Mouse (Mus musculus) midbrain, embryonic 14.5 days (tissue): ENCODE results near the gene Tifa. TPM values are rescaled to one million over a fixed set of nuclear protein-coding genes. Genes with fewer than 3 reads are reported as not detected.
A peak's percentile ranks its signal among the peaks of the same experiment; 100 is the strongest.

Experiments
- ATAC-seq: fragments of 200-750 bp; cut with Nextera tagmentation; 2 replicates; pipeline ENCODE4 v1.8.0; 2017; ENCODE audit warnings: moderate number of reproducible peaks, moderate library complexity; ENCODE audit not compliant: low FRiP score, low TSS enrichment
- DNase-seq: peaks from one replicate; pipeline ENCODE4 v3.0.0-alpha.2; 2015
- H3K27ac ChIP-seq: fragments of 300-500 bp; sonication (generic); replicated peaks from 2 replicates; pipeline ENCODE4 v1.5.1; 2014; ENCODE audit warnings: mild to moderate bottlenecking, low read depth, low read length, moderate library complexity
- H3K27me3 ChIP-seq: fragments of 300-500 bp; sonication (generic); 2 replicates; pipeline ENCODE4 v1.6.1; 2014; ENCODE audit warnings: low read length, control low read depth, mixed read lengths; ENCODE audit not compliant: control insufficient read depth, insufficient read depth
- H3K36me3 ChIP-seq: fragments of 300-500 bp; sonication (generic); 2 replicates; pipeline ENCODE4 v1.6.1; 2014; ENCODE audit warnings: low read length, control low read depth; ENCODE audit not compliant: control insufficient read depth, insufficient read depth
- H3K4me1 ChIP-seq: fragments of 300-500 bp; sonication (generic); 2 replicates; pipeline ENCODE4 v1.6.1; 2014; ENCODE audit warnings: mild to moderate bottlenecking, antibody characterized with exemption, low read length, control low read depth; ENCODE audit not compliant: control insufficient read depth, insufficient read depth
- H3K4me2 ChIP-seq: fragments of 300-500 bp; sonication (generic); 2 replicates; pipeline ENCODE4 v1.6.1; 2014; ENCODE audit warnings: mild to moderate bottlenecking, low read length, moderate library complexity
- H3K4me3 ChIP-seq: fragments of 300-500 bp; sonication (generic); replicated peaks from 2 replicates; pipeline ENCODE4 v1.5.1; 2014; ENCODE audit warnings: low read depth, low read length
- H3K9ac ChIP-seq: fragments of 300-500 bp; sonication (generic); replicated peaks from 2 replicates; pipeline ENCODE4 v1.6.1; 2014; ENCODE audit warnings: mild to moderate bottlenecking, low read length, moderate library complexity
- H3K9me3 ChIP-seq: fragments of 300-500 bp; sonication (generic); 2 replicates; pipeline ENCODE4 v1.6.1; 2016; ENCODE audit warnings: low read length, control low read depth, mixed read lengths; ENCODE audit not compliant: control insufficient read depth
- WGBS: fragments of 180-500 bp; shearing (Covaris S2); extraction: QIAGEN DNeasy Blood & Tissue Kit; methylation state at CpG from one replicate; pipeline ENCODE4 v1.1.7; 2014; 5-methylcytosine and 5-hydroxymethylcytosine counted together
- polyA plus RNA-seq: library from polyadenylated mRNA; unstranded; fragments of >200 nt; fragmentation: Nextera tagmentation; extraction: Ambion mirVana; gene quantifications from 2 replicates; pipeline ENCODE4 v1.2.1, GENCODE M21; 2014

Tifa gene
- polyA plus RNA-seq, 1 experiment from 2014 or later = 4.7 TPM

DNA sequence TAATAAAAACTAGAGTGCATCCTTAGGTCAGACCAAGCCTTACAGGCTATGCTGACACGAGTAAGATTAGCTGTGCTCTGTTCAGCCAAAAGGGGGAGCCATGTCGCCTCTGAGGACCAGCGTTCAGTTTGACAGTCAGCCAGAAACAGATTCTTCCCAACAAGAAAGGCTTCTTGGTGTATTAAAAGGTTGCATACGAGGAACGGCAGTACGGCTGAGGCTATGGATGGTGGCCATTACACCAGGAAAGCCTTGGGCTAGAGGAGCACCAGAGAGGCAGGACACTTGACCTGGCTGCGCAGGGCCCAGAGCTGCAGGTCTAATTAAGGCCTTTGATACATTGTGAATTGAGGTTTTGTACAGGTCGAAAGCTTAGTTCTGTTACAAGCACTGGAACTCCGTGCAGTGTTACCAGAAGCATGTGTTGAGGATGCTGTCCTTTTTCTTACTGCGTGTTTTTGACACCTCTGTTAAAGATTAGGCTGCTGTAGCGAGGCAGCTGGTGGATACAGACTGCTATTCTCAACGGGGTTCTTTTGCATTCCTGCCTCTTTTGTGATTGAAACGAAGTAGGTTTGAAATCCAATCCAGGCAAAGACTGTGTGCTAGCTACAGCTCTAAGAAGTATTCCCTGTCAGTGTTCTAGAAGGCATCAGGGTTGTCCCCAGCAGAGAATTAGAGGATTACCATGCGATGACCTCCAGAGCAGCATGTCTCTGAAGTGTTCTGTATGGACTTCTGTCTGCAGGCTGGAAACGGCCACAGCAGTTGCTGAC is 64.0 kb downstream of the Tifa start:
- Histone ChIP-seq H3K9ac (no peak overlapping the region), H3K9me3 (no peaks in the 10 kb centered on the region), H3K36me3 (no peaks in the 10 kb centered on the region), H3K27ac (no peak overlapping the region), H3K4me1 (no peaks in the 10 kb centered on the region), H3K4me2 (peak overlapping the region; percentile 9; the same call in 1 of the 2 replicates), H3K27me3 (no peaks in the 10 kb centered on the region), H3K4me3 (no peak overlapping the region)
- ATAC-seq (peak; percentile 77), DNase-seq (peak; percentile 90)
- WGBS = 11% methylated on average over 15 of the region's 15 CpGs

DNA sequence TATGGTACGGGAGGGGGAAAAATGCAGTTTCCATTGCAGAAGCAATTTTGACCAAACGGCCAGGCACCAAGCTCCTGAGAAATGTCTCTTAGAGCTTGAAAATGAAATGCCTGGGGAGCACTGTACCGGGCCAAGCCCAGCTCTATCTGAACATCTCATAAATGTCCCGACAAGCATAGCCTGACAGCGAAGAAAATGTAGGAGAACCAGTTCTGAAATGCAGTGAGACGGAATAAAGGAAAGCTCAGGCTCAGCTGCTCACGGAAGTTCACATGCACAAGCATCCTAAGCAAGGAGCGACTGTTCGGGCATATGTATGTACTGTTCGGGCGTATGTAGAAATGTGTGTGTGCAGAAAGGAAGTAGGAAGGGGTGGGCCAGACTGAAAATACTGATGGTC is 71.7 kb downstream of the Tifa start:
- no peak overlapping the region for H3K4me3 ChIP-seq
- H3K4me2 ChIP-seq = no peak overlapping the region
- H3K36me3 ChIP-seq = no peaks in the 10 kb centered on the region
- no peaks in the 10 kb centered on the region for H3K27me3 ChIP-seq
- no peak overlapping the region for H3K9ac ChIP-seq
- DNase-seq = no peak
- 0 out of 2 replicates have a peak, but pooled peaks cover 4% of the 10 kb centered on the region for H3K9me3 ChIP-seq
- WGBS = 91% methylated on average over 11 of the region's 11 CpGs
- no peaks in the 10 kb centered on the region for H3K4me1 ChIP-seq
- H3K27ac ChIP-seq = no peak overlapping the region
- ATAC-seq = no peak

DNA sequence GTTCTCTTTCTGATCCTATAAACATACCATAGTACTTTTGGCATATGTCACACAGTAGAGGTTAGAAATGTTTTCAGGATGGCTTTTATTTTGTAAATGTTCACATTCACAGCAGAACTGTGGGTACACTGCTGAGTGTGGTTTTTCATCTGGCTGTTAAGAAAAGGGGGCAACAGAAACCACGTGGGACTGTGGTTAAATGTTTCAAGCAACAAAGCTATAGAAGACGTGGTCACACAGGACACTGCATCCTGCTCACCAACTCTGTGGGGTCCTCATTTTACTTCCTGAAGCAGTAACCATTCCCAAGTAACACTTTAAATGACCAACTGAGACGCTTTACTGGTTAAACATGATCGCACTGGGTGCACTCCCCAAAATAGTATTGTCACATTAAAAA is 72.9 kb downstream of the Tifa start:
- H3K4me1 ChIP-seq = no peaks in the 10 kb centered on the region
- H3K4me2 ChIP-seq = no peak overlapping the region
- H3K9me3 ChIP-seq = 0 out of 2 replicates have a peak, but pooled peaks cover 4% of the 10 kb centered on the region
- no peak overlapping the region for H3K27ac ChIP-seq
- WGBS = 77% methylated on average over 4 of the region's 4 CpGs
- no peak overlapping the region for H3K4me3 ChIP-seq
- no peak for ATAC-seq
- H3K9ac ChIP-seq = no peak overlapping the region
- H3K27me3 ChIP-seq = no peaks in the 10 kb centered on the region
- H3K36me3 ChIP-seq = no peaks in the 10 kb centered on the region
- no peak for DNase-seq

DNA sequence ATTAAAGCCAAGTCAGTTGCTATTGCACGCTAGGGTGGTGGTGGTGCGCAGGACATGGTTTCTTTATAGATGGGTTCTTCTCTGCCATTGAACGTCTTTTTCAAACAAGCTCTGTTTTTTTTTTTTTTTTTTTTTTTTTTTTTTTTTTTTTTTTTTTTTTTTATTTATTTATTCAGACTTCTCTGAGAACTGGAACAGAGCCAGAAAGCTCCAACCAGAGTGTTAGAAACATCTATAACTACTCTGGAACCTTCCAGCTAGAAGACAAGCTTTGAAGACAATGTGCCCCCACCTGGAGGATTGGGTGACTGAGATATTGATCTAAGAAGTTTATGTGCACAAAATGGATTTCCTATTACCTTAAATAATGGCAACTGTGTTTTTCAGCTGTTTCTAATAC is 74.0 kb downstream of the Tifa start:
- Histone ChIP-seq H3K36me3 (no peaks in the 10 kb centered on the region), H3K9me3 (0 out of 2 replicates have a peak, but pooled peaks cover 4% of the 10 kb centered on the region), H3K27me3 (no peaks in the 10 kb centered on the region), H3K4me2 (no peak overlapping the region), H3K4me1 (no peaks in the 10 kb centered on the region), H3K9ac (no peak overlapping the region), H3K4me3 (no peak overlapping the region), H3K27ac (no peak overlapping the region)
- ATAC-seq = no peak
- WGBS = 71% methylated on average over 3 of the region's 3 CpGs
- peak; percentile 25 for DNase-seq

DNA sequence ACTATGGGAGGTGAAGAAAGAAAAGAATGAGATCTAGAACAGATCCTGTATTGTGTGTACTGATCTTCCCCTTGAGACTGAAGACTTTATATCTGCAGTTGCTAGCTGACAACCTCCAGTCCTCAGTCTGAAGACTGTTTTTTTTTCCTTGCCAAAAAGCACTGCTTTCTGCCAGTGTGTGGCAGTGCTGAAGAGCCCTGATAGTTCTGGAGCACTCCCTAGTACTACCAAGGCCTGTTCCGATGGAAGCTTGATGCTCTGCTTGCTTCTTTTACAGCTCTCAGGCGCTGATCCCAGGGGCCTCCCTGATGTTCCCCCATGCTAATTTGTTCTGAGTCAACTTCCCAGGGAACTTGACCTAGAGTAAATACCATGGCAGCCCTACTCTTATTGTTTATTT is 74.6 kb downstream of the Tifa start:
- H3K36me3 ChIP-seq = no peaks in the 10 kb centered on the region
- WGBS = 45% methylated on average over 2 of the region's 2 CpGs
- H3K9me3 ChIP-seq = 0 out of 2 replicates have a peak, but pooled peaks cover under 1% of the 10 kb centered on the region
- H3K4me3 ChIP-seq = no peak overlapping the region
- H3K4me2 ChIP-seq = no peak overlapping the region
- H3K9ac ChIP-seq = no peak overlapping the region
- H3K27me3 ChIP-seq = no peaks in the 10 kb centered on the region
- DNase-seq = peak; percentile 6
- no peak for ATAC-seq
- H3K27ac ChIP-seq = no peak overlapping the region
- no peaks in the 10 kb centered on the region; the same call in 1 of the 2 replicates for H3K4me1 ChIP-seq

DNA sequence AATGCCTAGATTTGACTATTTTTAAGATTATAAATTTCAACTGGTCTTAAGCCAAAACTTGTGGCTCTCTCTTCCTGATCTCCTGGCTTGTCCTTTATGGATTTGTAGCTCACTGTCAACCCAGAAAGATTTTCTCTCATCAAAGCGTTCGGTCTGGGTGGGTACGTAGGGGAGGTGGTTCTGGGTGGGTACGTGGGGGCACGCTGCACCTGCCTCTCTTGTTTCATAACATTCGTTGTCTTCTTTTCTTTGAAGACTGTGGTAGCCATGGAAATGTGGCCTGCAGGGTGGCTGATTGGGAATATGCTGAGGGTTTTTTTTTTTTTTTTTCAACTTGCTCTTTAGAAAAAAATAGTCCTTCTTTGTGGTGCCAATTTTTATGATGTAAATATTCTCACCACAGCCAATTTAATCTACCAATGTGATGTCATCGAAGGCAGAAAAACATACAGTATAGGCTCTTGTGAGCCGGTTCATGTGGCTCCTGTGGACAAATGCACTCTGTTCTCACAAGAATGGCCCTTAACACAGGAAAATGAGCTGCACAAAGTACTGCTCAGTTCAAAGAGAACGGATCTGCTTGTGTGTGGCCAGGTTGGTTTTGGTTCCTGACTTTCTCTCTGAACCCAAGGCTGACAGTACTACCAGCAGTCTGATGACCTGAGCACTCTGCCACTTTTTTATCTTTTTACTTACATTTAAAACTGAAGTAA is 78.6 kb downstream of the Tifa start:
- Histone ChIP-seq H3K36me3 (no peaks in the 10 kb centered on the region), H3K27ac (no peak overlapping the region), H3K27me3 (no peaks in the 10 kb centered on the region), H3K9me3 (no peaks in the 10 kb centered on the region), H3K4me1 (no peaks in the 10 kb centered on the region; the same call in 1 of the 2 replicates), H3K4me3 (no peak overlapping the region), H3K4me2 (no peak overlapping the region), H3K9ac (no peak overlapping the region)
- ATAC-seq (no peak), DNase-seq (no peak)
- WGBS = 60% methylated on average over 9 of the region's 9 CpGs

DNA sequence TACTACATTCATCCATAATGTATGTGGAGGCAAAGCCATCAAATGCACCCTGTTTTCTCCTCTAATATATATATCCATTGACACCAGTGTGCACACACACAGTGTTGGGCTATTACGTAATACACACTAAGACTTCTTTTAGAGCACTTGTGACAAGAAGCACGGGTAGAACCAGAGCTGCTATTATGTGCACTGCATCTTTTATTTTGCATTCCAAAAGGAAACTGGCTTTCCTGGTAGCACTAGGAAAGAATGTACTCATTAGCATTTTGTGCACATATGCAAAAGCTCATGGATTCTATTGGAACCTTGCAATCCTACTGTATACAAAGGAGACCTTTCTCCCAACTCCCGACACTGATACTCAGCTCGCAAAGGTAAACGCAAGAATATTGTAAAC is 79.3 kb downstream of the Tifa start:
- Histone ChIP-seq H3K9ac (no peak overlapping the region), H3K36me3 (no peaks in the 10 kb centered on the region), H3K9me3 (no peaks in the 10 kb centered on the region), H3K4me1 (no peaks in the 10 kb centered on the region; the same call in 1 of the 2 replicates), H3K4me2 (no peak overlapping the region), H3K27me3 (no peaks in the 10 kb centered on the region), H3K4me3 (no peak overlapping the region), H3K27ac (no peak overlapping the region)
- ATAC-seq = no peak; the same call in 1 of the 2 replicates
- 40% methylated on average over 5 of the region's 5 CpGs for WGBS
- DNase-seq = peak; percentile 54

DNA sequence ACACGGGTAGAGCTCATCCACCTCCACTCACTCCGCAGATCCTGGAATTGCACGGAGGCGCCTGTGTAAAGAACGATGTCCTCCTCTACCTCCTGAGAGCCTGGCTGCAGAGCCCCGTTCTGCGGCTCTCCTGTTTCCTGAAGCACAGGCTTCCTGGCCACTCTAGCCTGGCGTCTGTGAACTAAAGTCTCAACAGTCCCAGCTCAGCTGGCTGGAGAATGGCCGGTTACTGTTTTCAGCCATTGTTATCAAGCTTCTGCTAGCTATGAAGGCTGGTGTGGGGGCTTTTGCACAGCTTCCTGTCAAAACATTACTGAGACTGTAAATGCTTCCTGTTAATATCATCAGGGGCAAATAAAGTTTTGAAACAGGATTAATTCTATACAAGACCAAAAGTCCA is 82.0 kb downstream of the Tifa start:
- Histone ChIP-seq H3K9ac (no peak overlapping the region), H3K36me3 (no peaks in the 10 kb centered on the region), H3K4me3 (no peak overlapping the region), H3K27ac (no peak overlapping the region), H3K27me3 (no peaks in the 10 kb centered on the region), H3K4me1 (no peaks in the 10 kb centered on the region; the same call in 1 of the 2 replicates), H3K4me2 (no peak overlapping the region), H3K9me3 (no peaks in the 10 kb centered on the region)
- 88% methylated on average over 9 of the region's 9 CpGs for WGBS
- DNase-seq (no peak), ATAC-seq (no peak)
